ENCODE assay signal across 10 mouse cellular contexts in the genomic region with DNA sequence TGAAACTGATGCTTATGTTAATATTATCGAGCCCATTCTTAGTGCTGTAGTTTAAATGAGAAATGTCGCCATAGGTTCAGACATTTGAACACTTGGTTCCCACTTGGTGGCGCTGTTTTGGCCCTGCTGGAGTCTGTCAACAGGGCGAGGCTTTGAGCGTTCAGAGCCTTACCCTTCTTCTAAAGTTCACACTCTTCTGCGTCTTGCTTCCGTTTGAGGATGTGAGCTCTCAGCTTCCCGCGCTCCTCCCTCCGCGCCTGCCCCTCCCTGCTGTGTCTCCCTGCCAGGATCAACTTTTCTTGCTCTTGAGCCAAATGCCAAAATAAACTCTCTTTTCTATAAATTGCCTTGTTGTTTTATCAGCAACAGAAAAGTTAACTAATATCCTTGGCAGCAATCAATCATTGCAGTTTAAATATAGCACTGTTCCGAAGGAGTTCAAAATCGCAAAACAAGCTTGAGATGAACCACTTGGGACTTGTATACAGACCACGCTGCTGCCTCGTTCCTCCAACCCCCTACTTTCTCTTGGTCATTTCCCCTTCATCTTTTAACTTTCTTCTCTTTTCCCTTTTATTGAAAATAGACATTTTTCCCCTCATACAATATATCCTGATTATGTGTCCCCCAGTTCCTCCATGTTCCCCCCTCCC. TPM values are rescaled to one million over a fixed set of nuclear protein-coding genes. Genes with fewer than 3 reads are reported as not detected.
DNase-seq lines count a peak whose midpoint lies in the region; ATAC-seq and TF ChIP-seq lines count a peak whose summit lies in the region.
"Had no signal": no experiment of that assay in that cellular context is flagged by ENCODE, and none has a peak within 500 bp of the region (broad histone marks: within the 10 kb centered on the region; RNA-seq: fewer than 3 reads in every experiment).

No protein-coding gene starts in this region.

- no peaks in the 10 kb centered on the region for H3K27me3 ChIP-seq in heart, embryonic 10.5 days (ENCODE audit: insufficient read depth, poor library complexity, severe bottlenecking)
- no peaks in the 10 kb centered on the region for H3K27me3 ChIP-seq in lung, embryonic 15.5 days
- H3K27me3 ChIP-seq in hindbrain, embryonic 16.5 days (replicated peaks; ENCODE audit: control insufficient read depth, insufficient read depth, low read length) = no peaks in the 10 kb centered on the region
- H3K27me3 ChIP-seq: neural tube, embryonic 12.5 days had no signal

- no peaks in the 10 kb centered on the region for H3K9me3 ChIP-seq in heart, embryonic 10.5 days
- no peaks in the 10 kb centered on the region for H3K9me3 ChIP-seq in lung, embryonic 15.5 days
- no peaks in the 10 kb centered on the region for H3K9me3 ChIP-seq in hindbrain, embryonic 16.5 days (ENCODE audit: control insufficient read depth, low read length)
- H3K9me3 ChIP-seq: neural tube, embryonic 12.5 days had no signal

- no peaks in the 10 kb centered on the region for H3K36me3 ChIP-seq in heart, embryonic 10.5 days
- no peaks in the 10 kb centered on the region for H3K36me3 ChIP-seq in lung, embryonic 15.5 days
- no peaks in the 10 kb centered on the region for H3K36me3 ChIP-seq in hindbrain, embryonic 16.5 days (ENCODE audit: control insufficient read depth, insufficient read depth, low read length)
- H3K36me3 ChIP-seq: neural tube, embryonic 12.5 days had no signal

- no peak for TF ChIP-seq POLR2A in brain, embryonic 14.5 days (IDR thresholded peaks at IDR 0.05; ENCODE audit: borderline replicate concordance, extremely low read depth, insufficient read depth, insufficient read length, poor library complexity, severe bottlenecking)

- H3K4me3 ChIP-seq in heart, embryonic 10.5 days = no peak overlapping the region
- no peak overlapping the region for H3K4me3 ChIP-seq in lung, embryonic 15.5 days
- H3K4me3 ChIP-seq in hindbrain, embryonic 16.5 days (ENCODE audit: low read length) = no peak overlapping the region
- H3K4me3 ChIP-seq: erythroblast, embryonic 14.5 days; neural tube, embryonic 12.5 days had no signal

- no peak overlapping the region for H3K9ac ChIP-seq in lung, embryonic 15.5 days
- H3K9ac ChIP-seq in hindbrain, embryonic 16.5 days (ENCODE audit: low read depth, low read length) = no peak overlapping the region
- H3K9ac ChIP-seq: neural tube, embryonic 12.5 days had no signal

- no peak for TF ChIP-seq CTCF in brain, embryonic 14.5 days (IDR thresholded peaks at IDR 0.05; ENCODE audit: borderline replicate concordance, extremely low read depth, insufficient read depth, insufficient read length)

- ATAC-seq in lung, embryonic 15.5 days (ENCODE audit: borderline replicate concordance, extremely low read depth, low FRiP score, low TSS enrichment) = peak; percentile 93
- ATAC-seq in hindbrain, embryonic 16.5 days = no peak
- ATAC-seq in megakaryocyte, adult 5-6 weeks (ENCODE audit: poor library complexity, severe bottlenecking) = no peak

- no peak overlapping the region for H3K27ac ChIP-seq in heart, embryonic 10.5 days
- H3K27ac ChIP-seq in lung, embryonic 15.5 days = 0 out of 2 replicates have a peak overlapping the region, but pooled peaks have one; percentile 17
- no peak overlapping the region for H3K27ac ChIP-seq in hindbrain, embryonic 16.5 days (ENCODE audit: low read depth, low read length)
- H3K27ac ChIP-seq: neural tube, embryonic 12.5 days had no signal

- peak; percentile 96 for DNase-seq in heart, adult 11 months
- no peak for DNase-seq in heart, embryonic 10.5 days (ENCODE audit: low spot score)
- DNase-seq in brain, embryonic 14.5 days (ENCODE audit: low read depth) = peak; percentile 23
- peak; percentile 50 for DNase-seq in heart, postnatal 4 days
- DNase-seq in Muller cell, postnatal 12 days (ENCODE audit: inconsistent ontology term) = no peak

- 51% methylated on average over 15 of the region's 15 CpGs for WGBS in heart, embryonic 10.5 days
- 22% methylated on average over 15 of the region's 15 CpGs for WGBS in lung, embryonic 15.5 days
- 60% methylated on average over 15 of the region's 15 CpGs for WGBS in hindbrain, embryonic 16.5 days

- no peak overlapping the region for H3K4me2 ChIP-seq in lung, embryonic 15.5 days
- no peak overlapping the region for H3K4me2 ChIP-seq in hindbrain, embryonic 16.5 days (ENCODE audit: low read length)
- H3K4me2 ChIP-seq: neural tube, embryonic 12.5 days had no signal

- H3K4me1 ChIP-seq in heart, embryonic 10.5 days = peaks cover 3% of the 10 kb centered on the region; the same call in 1 of the 2 replicates
- peaks cover 10% of the 10 kb centered on the region for H3K4me1 ChIP-seq in lung, embryonic 15.5 days
- H3K4me1 ChIP-seq in hindbrain, embryonic 16.5 days (ENCODE audit: control insufficient read depth, insufficient read depth, low read depth, low read length) = no peaks in the 10 kb centered on the region
- H3K4me1 ChIP-seq: neural tube, embryonic 12.5 days had no signal

RNA-seq across cellular contexts. Expression of a gene that starts 42.4 kb away (rescaled TPM):
- 14.5 and 28.9 TPM in 2 replicates for polyA plus RNA-seq in heart, embryonic 10.5 days (2016; fragmentation: Nextera tagmentation; extraction: Ambion mirVana)
- polyA plus RNA-seq in brain, embryonic 14.5 days (2012; rRNA removed) = 42.0 and 96.2 TPM in 2 replicates
- total RNA-seq in heart, postnatal 4 days (2021) = 100 to 1,000 TPM; 167 to 178 TPM
- polyA plus RNA-seq in lung, embryonic 15.5 days (2015; fragmentation: Nextera tagmentation; extraction: Ambion mirVana) = 5.6 and 6.4 TPM in 2 replicates
- polyA plus RNA-seq in hindbrain, embryonic 16.5 days (2015; fragmentation: Nextera tagmentation; extraction: Ambion mirVana) = 136 and 147 TPM in 2 replicates
- not detected in 2 replicates for total RNA-seq in megakaryocyte, adult 5-6 weeks (2015)
- total RNA-seq in megakaryocyte, adult 5-6 weeks (2017) = not detected in 2 replicates
- polyA plus RNA-seq: erythroblast, embryonic 14.5 days had no signal

Comparison
In these comparisons a context has a peak if more than half of its experiments do, and no peak if none do; other contexts are left out.
1. DNase-seq: peak in heart, adult 11 months (single experiment), brain, embryonic 14.5 days (single experiment) and heart, postnatal 4 days (single experiment); none in heart, embryonic 10.5 days (single experiment) and Muller cell, postnatal 12 days (single experiment).